Mouse (Mus musculus) heart, embryonic 10.5 days (tissue): ENCODE data around the gene Btnl2. TPM values are rescaled to one million over a fixed set of nuclear protein-coding genes. Genes with fewer than 3 reads are reported as not detected.
"Not testable (repeated sequence)": the region's sequence is repeated elsewhere in the genome, so short reads cannot be mapped to it uniquely, and the experiment has no call there.

ENCODE experiments used
- DNase-seq: peaks from one replicate; pipeline ENCODE4 v3.0.0-alpha.2; 2017; ENCODE audit warnings: low spot score
- H3K27ac ChIP-seq: fragments of 300-500 bp; sonication (generic); 2 replicates; pipeline ENCODE4 v1.5.1; 2016; ENCODE audit warnings: mild to moderate bottlenecking
- H3K27me3 ChIP-seq: fragments of 300-500 bp; sonication (generic); 2 replicates; pipeline ENCODE4 v1.6.1; 2016; ENCODE audit warnings: mild to moderate bottlenecking; ENCODE audit not compliant: poor library complexity, insufficient read depth, severe bottlenecking
- H3K36me3 ChIP-seq: fragments of 300-500 bp; sonication (generic); 2 replicates; pipeline ENCODE4 v1.6.1; 2016; ENCODE audit warnings: mild to moderate bottlenecking, moderate library complexity
- H3K4me1 ChIP-seq: fragments of 300-500 bp; sonication (generic); 2 replicates; pipeline ENCODE4 v1.6.1; 2016; ENCODE audit warnings: mild to moderate bottlenecking
- H3K4me3 ChIP-seq: fragments of 300-500 bp; sonication (generic); 2 replicates; pipeline ENCODE4 v1.5.1; 2016; ENCODE audit warnings: mild to moderate bottlenecking, moderate library complexity
- H3K9me3 ChIP-seq: fragments of 300-500 bp; sonication (generic); 2 replicates; pipeline ENCODE4 v1.6.1; 2016; ENCODE audit warnings: mild to moderate bottlenecking, moderate library complexity
- WGBS: fragments of 180-500 bp; shearing (Covaris S2); methylation state at CpG from one replicate; pipeline ENCODE4 v1.1.7; 2016; 5-methylcytosine and 5-hydroxymethylcytosine counted together
- polyA plus RNA-seq: library from polyadenylated mRNA; unstranded; fragments of >200 nt; fragmentation: Nextera tagmentation; extraction: Ambion mirVana; gene quantifications from 2 replicates; pipeline ENCODE4 v1.2.1, GENCODE M21; 2016

Gene Btnl2
- 0.05 TPM in 1 of 2 replicates, not detected in the other for polyA plus RNA-seq

DNA sequence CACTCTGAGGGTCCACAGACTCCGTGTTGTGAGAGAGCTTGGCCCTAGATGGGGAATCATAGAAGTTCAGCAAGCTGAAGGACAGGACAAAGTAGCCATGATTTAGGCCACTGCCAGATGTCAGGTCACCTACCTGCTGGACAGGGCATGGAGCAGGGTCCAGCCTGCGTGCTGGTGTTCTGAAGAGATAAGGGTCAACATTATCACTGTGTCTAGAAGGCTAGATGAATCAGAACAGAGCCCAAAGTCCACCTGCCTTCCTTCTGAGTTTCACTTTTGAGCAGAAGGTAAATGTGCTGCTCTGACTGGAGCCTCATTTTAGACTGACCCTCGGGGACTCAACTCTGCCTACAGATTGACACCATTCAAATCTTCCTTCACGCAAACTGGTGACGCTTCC lies at the start of gene Btnl2:
Btnl2 (plus strand) TSS at position 284 of the 400 bp plus-strand sequence.
- no peak within 1 kb of the TSS for H3K4me3 ChIP-seq
- H3K27me3 ChIP-seq: peaks cover 10% of the 10 kb centered on the region; the same call in 1 of the 2 replicates
- 78% methylated on average over 5 of the region's 5 CpGs for WGBS

DNA sequence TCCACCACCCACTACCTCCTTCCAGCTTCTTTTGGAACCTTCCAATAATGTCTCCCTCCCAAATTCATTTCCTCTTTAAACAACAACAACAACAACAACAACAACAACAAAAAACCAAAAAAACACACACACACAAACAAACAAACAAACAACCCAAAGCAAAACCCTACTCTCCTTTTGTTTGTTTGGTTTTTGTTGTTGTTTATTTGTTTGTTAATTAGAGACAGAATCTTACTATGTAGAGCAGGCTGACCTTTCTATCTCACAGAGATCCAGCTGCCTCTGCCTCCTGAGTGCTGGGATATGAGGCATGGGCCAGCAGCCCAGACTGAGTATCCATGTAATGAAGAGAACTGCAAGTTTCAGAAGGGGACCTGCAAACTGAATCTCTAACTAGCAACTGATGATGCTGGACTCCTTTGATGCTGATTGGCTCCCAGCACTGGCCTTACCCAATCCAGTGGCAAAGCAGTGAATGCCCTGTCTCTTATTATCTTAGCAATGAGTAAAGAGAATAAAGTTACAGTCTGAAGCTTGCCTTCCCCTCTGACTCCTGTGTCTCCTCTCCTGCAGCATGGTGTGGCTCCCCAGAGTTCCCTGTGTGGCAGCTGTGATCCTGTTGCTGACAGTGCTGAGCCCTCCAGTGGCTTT lies 49.1 kb upstream of the Btnl2 start, which contains the start of gene H2-Eb1:
H2-Eb1 (plus strand) TSS at position 488 of the 651 bp plus-strand sequence.
- no peak within 1 kb of the TSS for H3K4me3 ChIP-seq
- H3K4me1 ChIP-seq: peaks cover 11% of the 10 kb centered on the region
- H3K9me3 ChIP-seq: no peaks in the 10 kb centered on the region
- no peaks in the 10 kb centered on the region for H3K36me3 ChIP-seq
- H3K27ac ChIP-seq: no peak within 1 kb of the TSS
- peaks cover 5% of the 10 kb centered on the region; the same call in 1 of the 2 replicates for H3K27me3 ChIP-seq
- peak; percentile 80 for DNase-seq

More for the DNA sequence above, at the start of gene Btnl2:
- no peaks in the 10 kb centered on the region for H3K36me3 ChIP-seq
- no peak for DNase-seq
- H3K4me1 ChIP-seq: no peaks in the 10 kb centered on the region
- H3K27ac ChIP-seq: no peak within 1 kb of the TSS
- no peaks in the 10 kb centered on the region for H3K9me3 ChIP-seq

DNA sequence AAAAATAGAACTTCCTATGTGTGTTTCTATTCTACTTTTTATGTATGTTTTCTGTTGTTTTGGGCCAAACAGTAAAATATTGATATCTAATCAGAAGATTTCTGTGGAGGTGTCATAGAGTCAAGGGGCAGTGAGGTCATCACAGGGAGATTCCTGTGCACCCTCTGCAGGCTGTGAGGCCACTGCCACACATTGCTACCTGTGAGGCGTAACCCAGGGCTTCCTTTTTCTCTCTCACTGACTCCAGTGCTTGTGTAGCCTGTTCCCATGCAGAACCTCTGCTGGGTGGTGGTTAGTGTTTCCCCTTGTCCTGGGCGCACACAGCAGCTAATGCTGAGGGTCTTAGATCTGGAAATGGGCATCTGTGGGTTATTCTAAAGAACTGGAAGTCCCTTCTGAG lies 48.2 kb upstream of the Btnl2 start:
- no peaks in the 10 kb centered on the region for H3K9me3 ChIP-seq
- H3K4me3 ChIP-seq: no peak overlapping the region
- H3K36me3 ChIP-seq: no peaks in the 10 kb centered on the region
- peaks cover 11% of the 10 kb centered on the region for H3K4me1 ChIP-seq
- H3K27ac ChIP-seq: no peak overlapping the region
- peaks cover 5% of the 10 kb centered on the region; the same call in 1 of the 2 replicates for H3K27me3 ChIP-seq
- DNase-seq: no peak
- 83% methylated on average over 2 of the region's 2 CpGs for WGBS

DNA sequence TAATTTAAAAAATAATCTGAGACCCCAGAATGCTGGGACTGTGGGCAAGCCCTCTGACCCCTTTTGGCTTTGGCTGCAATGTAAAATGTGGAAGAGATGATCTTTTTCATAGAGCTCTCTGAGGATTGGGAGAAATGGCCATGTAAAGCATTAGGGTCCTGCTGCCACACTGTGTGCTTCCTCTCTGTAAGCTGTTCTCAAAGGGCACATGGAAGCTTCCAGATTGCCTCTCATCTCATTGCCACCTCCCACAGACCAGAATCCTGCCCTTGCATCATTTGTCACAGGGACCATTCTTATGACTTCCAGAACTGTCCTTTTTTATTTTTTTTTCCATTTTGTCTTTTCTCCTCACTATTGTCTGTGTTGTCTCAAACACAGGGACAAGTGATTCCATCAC lies 47.4 kb upstream of the Btnl2 start:
- Histone ChIP-seq H3K4me3 (no peak overlapping the region), H3K27ac (no peak overlapping the region), H3K27me3 (peaks cover 5% of the 10 kb centered on the region; the same call in 1 of the 2 replicates), H3K9me3 (no peaks in the 10 kb centered on the region), H3K4me1 (peaks cover 11% of the 10 kb centered on the region), H3K36me3 (no peaks in the 10 kb centered on the region)
- DNase-seq: peak; percentile 38

DNA sequence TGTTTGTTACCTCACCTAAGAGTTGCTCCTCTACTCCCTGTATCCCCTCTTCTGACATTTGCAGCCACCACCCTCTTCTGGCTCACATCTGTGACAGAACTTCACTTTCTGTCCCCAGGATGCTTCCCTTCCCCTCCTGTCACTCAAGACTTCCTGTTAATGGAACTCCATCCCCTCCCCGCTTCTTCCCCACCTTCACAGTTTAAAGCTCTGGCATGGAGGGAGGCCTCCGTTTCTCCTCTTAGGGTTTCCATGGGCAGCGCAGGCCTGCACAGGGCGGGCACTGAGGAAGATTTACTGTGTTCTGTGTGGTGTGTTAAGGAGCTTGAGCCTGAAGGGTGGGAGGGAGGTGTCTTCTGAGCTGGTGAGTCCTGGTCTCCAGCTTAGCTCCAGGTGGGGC lies 46.5 kb upstream of the Btnl2 start:
- peak; percentile 51 for DNase-seq
- WGBS: 69% methylated on average over 4 of the region's 4 CpGs

DNA sequence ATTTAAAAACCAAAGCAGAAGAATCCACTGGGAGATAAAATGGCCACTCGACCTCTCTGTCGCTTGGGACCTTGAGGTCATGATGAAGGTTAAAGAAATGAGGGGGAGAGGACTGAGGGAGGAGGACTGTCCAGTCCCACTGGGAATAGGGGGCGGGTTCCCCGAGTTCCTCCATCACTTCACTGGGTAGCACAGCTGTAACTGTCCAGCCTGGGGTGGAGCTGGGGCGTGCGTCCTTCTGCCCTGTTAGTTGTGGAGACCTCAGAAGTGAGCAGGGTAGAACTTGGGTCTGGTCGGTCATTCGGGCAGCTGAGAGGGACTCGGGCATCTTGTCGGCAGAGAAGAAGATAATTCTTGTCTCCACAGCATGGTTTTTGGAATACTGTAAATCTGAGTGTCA lies 45.4 kb upstream of the Btnl2 start:
- Histone ChIP-seq H3K27me3 (peaks cover 5% of the 10 kb centered on the region; the same call in 1 of the 2 replicates), H3K27ac (peak overlapping the region; percentile 86), H3K9me3 (no peaks in the 10 kb centered on the region), H3K4me1 (peaks cover 11% of the 10 kb centered on the region), H3K4me3 (peak overlapping the region; percentile 71), H3K36me3 (no peaks in the 10 kb centered on the region)
- DNase-seq: peak; percentile 74
- WGBS: 27% methylated on average over 10 of the region's 10 CpGs

More for the DNA sequence above, 46.5 kb upstream of the Btnl2 start:
- no peaks in the 10 kb centered on the region for H3K36me3 ChIP-seq
- H3K9me3 ChIP-seq: no peaks in the 10 kb centered on the region
- H3K4me3 ChIP-seq: no peak overlapping the region; the same call in 1 of the 2 replicates
- H3K27me3 ChIP-seq: peaks cover 5% of the 10 kb centered on the region; the same call in 1 of the 2 replicates
- no peak overlapping the region for H3K27ac ChIP-seq
- H3K4me1 ChIP-seq: peaks cover 11% of the 10 kb centered on the region

DNA sequence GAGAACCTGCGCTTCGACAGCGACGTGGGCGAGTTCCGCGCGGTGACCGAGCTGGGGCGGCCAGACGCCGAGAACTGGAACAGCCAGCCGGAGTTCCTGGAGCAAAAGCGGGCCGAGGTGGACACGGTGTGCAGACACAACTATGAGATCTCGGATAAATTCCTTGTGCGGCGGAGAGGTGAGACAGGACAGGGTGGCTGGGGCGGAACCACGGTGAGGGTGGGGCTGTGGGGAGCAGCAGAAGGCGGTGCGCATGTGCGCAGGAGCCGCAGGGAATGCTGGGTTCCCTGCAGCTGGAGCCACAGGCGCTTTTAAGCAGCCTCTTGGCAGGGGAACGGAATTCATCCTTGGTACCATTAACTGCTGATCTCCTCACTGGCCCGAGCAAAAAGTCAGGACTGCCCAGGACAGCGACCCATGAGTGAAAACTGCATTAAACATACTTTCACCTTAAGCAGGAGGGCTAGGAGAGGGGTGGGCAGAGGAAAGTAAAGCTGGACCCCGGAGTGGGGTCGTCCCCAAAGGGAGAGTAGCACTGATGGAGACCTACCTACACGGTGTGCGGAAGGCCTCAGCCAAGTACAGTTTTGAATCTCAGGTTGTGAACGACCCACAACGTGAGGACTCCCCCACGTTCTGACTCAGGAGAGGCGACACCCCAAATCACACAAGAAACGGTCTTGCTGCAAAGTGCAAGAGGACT lies 44.8 kb upstream of the Btnl2 start:
- WGBS: 21% methylated on average over 38 of the region's 38 CpGs
- DNase-seq: peak; percentile 84
- peaks cover 11% of the 10 kb centered on the region for H3K4me1 ChIP-seq
- H3K36me3 ChIP-seq: no peaks in the 10 kb centered on the region
- peaks cover 5% of the 10 kb centered on the region; the same call in 1 of the 2 replicates for H3K27me3 ChIP-seq
- no peaks in the 10 kb centered on the region for H3K9me3 ChIP-seq
- peak overlapping the region; percentile 86 for H3K27ac ChIP-seq
- H3K4me3 ChIP-seq: peak overlapping the region; percentile 71

DNA sequence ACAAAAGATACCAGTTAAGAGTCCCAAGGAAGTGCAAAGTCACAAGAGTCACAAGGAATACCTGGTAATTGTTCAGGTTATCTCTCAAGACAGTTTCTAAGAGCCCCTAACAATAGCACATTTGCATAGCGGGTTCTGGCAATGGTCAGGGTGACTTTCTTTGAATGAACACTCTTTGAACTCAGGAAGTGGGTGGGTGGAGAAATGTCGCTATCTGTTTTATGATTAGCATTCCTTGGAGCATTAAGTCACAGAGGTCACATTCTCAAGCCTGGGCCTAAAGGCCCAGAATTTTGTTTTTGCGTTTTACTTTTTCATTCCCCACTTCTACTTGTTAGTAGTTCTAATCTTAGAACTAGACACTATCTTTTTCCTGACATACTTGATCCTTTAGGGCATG lies 44.1 kb upstream of the Btnl2 start:
- H3K9me3 ChIP-seq, DNase-seq, H3K4me3 ChIP-seq, H3K36me3 ChIP-seq, H3K27ac ChIP-seq, H3K27me3 ChIP-seq: not testable (repeated sequence)
- H3K4me1 ChIP-seq: peaks cover 11% of the 10 kb centered on the region
- WGBS: 76% methylated on average over 3 of the region's 3 CpGs

DNA sequence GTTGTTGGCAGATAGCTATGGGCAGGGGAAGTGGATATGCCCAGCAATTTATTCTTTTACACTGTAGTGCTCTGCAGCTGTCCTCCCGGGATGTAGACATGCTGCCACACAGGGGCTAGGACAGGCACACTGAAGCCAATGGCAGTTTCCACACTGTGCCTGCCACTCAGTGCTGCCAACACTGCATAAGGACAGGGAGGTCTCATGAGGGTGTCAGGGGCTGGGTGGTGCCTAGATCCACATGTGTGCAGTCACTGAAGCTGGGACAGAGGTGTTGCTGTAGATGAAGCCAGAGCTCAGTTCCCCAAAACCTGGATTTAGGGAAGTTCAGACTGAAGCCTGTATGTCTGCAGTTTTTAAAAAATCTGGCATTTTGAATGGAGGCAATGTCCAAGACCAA lies 42.4 kb upstream of the Btnl2 start:
- peaks cover 11% of the 10 kb centered on the region for H3K4me1 ChIP-seq
- H3K4me3 ChIP-seq: no peak overlapping the region
- no peak overlapping the region for H3K27ac ChIP-seq
- H3K9me3 ChIP-seq: no peaks in the 10 kb centered on the region
- H3K27me3 ChIP-seq: peaks cover 5% of the 10 kb centered on the region; the same call in 1 of the 2 replicates
- DNase-seq: no peak
- WGBS: 90% methylated on average over 1 of the region's 1 CpGs
- no peaks in the 10 kb centered on the region for H3K36me3 ChIP-seq

DNA sequence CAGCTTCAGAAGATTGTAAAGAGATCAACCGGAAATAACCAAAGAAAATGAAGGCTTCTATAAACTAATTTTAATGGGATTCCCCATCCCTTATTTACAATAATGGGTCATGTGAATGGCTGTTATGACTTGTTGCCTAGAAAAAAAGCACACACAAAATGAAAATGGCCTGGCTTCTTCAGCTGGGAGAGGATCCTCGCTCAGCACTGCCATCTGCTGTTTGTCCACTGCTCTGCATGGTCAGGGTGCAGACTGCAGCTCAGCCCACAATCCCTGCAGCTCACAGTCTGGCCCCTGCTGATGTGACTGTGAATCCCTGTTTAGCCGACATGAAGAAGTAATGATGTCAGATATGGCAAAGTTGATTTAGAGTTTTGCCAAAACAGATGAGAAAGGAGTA lies 41.2 kb upstream of the Btnl2 start:
- H3K9me3 ChIP-seq: no peaks in the 10 kb centered on the region
- H3K27ac ChIP-seq: no peak overlapping the region
- WGBS: 34% methylated on average over 3 of the region's 3 CpGs
- H3K36me3 ChIP-seq: no peaks in the 10 kb centered on the region
- peaks cover 11% of the 10 kb centered on the region for H3K4me1 ChIP-seq
- DNase-seq: peak; percentile 82
- peaks cover under 1% of the 10 kb centered on the region; the same call in 1 of the 2 replicates for H3K27me3 ChIP-seq
- no peak overlapping the region for H3K4me3 ChIP-seq

DNA sequence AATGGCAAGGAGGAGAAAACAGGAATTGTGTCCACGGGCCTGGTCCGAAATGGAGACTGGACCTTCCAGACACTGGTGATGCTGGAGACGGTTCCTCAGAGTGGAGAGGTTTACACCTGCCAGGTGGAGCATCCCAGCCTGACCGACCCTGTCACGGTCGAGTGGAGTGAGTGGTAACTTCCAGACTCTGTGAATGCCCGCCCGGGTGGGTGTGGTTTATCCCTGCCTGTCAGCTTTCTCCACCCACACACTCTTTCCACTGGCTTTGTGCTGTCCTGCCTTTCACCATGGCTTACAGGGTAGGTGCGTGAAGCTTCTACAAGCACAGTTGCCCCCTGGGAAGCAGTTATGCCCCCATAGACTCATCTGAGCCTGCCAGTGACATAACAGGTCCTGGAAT lies 40.3 kb upstream of the Btnl2 start:
- 67% methylated on average over 9 of the region's 9 CpGs for WGBS
- Histone ChIP-seq H3K4me1 (peaks cover 8% of the 10 kb centered on the region), H3K4me3 (no peak overlapping the region), H3K27me3 (no peaks in the 10 kb centered on the region), H3K36me3 (no peaks in the 10 kb centered on the region), H3K9me3 (no peaks in the 10 kb centered on the region), H3K27ac (no peak overlapping the region)
- no peak for DNase-seq

DNA sequence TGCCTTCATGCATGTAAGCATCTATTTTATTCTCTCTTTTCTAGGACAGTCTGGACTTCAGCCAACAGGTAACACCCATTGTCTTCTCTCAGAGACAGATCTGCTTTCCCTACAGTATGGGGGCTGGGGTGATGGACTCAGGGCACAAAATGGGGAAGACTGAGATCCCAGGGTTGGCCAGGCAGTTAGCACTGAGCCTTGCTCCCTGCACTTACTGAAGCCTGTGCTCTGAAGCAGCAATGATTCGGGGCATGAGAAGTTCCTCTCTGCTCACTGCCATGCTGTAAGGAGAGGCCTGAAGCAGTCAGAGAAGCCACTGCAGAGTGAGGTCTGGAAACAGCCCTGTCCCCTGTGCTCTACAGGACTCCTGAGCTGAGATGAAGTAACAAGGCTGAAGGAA lies 39.1 kb upstream of the Btnl2 start:
- 74% methylated on average over 1 of the region's 1 CpGs for WGBS
- no peaks in the 10 kb centered on the region for H3K27me3 ChIP-seq

DNA sequence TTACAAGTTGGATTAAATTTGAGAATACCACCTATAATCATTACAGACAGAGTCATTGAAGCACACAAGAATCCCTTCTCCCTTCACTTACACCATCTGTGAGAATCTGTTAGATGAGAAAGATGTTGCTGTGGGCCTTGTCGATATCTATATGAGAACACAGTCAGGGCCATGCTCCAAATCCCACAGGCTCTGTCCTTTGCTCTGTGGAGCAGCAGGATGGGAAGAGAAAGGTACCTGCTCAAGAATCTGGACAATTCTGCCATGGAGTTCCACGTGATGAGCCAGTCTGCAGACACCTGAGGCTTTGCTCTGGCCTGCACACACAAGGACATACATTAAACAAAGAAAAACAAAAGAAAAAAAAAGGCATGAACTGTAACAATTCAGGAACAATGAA lies 37.9 kb upstream of the Btnl2 start:
- Histone ChIP-seq H3K4me1 (no peaks in the 10 kb centered on the region), H3K27ac (no peak overlapping the region), H3K4me3 (no peak overlapping the region), H3K9me3 (no peaks in the 10 kb centered on the region), H3K36me3 (no peaks in the 10 kb centered on the region), H3K27me3 (no peaks in the 10 kb centered on the region)
- peak; percentile 27 for DNase-seq
- WGBS: 72% methylated on average over 2 of the region's 2 CpGs

More for the DNA sequence above, 39.1 kb upstream of the Btnl2 start:
- no peaks in the 10 kb centered on the region for H3K36me3 ChIP-seq
- H3K27ac ChIP-seq: no peak overlapping the region
- no peak overlapping the region for H3K4me3 ChIP-seq
- no peaks in the 10 kb centered on the region for H3K4me1 ChIP-seq
- no peak for DNase-seq
- no peaks in the 10 kb centered on the region for H3K9me3 ChIP-seq
